Mouse (Mus musculus) MEL (cell line): ENCODE measurements at regions not wholly inside any gene's neighbourhood (a gene's known extent, or its start where the extent isn't known, plus 50 kb on each side); places are given as distances from the start of the nearest gene placed in this dataset.

Experiments used
- DNase-seq: peaks from one replicate; pipeline ENCODE4 v3.0.0; 2011; ENCODE audit warnings: low read depth, low spot score
- H3K27ac ChIP-seq: 2 replicates; pipeline ENCODE4 v1.5.1; 2012; ENCODE audit warnings: low read depth, mild to moderate bottlenecking, control low read depth, low read length, moderate library complexity; ENCODE audit not compliant: control insufficient read depth
- H3K27me3 ChIP-seq, 2 experiments: fragments of 150-350 bp in 1 of 2; sonication (generic) in 1 of 2; 2 replicates each; pipeline ENCODE4 v1.6.1; 2012; ENCODE audit warnings: low read length in 2 of 2, mild to moderate bottlenecking in 2 of 2, improper control_type of control experiment in 1 of 2, moderate library complexity in 1 of 2; ENCODE audit not compliant: insufficient read depth in 2 of 2, control insufficient read depth in 1 of 2
- H3K36me3 ChIP-seq, 2 experiments: 2 replicates each; pipeline ENCODE4 v1.6.1; 2012 to 2014; ENCODE audit warnings: low read length in 2 of 2, improper control_type of control experiment in 1 of 2, inconsistent platforms in 1 of 2, mild to moderate bottlenecking in 1 of 2; ENCODE audit not compliant: insufficient read depth in 2 of 2, control insufficient read depth in 1 of 2
- H3K4me1 ChIP-seq, 2 experiments: fragments of 150-350 bp in 1 of 2; sonication (generic) in 1 of 2; 2 replicates each; pipeline ENCODE4 v1.6.1; 2012; ENCODE audit warnings: low read length in 2 of 2, improper control_type of control experiment in 1 of 2, mild to moderate bottlenecking in 1 of 2; ENCODE audit not compliant: insufficient read depth in 2 of 2, control insufficient read depth in 1 of 2
- H3K4me3 ChIP-seq, 2 experiments: fragments of 150-350 bp in 1 of 2; sonication (generic) in 1 of 2; 2 replicates each; pipeline ENCODE4 v1.5.1; 2012; ENCODE audit warnings: low read depth in 2 of 2, low read length in 2 of 2, mild to moderate bottlenecking in 2 of 2, moderate library complexity in 2 of 2, control low read depth in 1 of 2, improper control_type of control experiment in 1 of 2; ENCODE audit not compliant: control insufficient read depth in 1 of 2, insufficient read depth in 1 of 2
- H3K79me2 ChIP-seq: 2 replicates; pipeline ENCODE4 v1.6.1; 2012; ENCODE audit warnings: mild to moderate bottlenecking, low read length, moderate library complexity; ENCODE audit not compliant: control insufficient read depth, poor library complexity, insufficient read depth
- H3K9ac ChIP-seq: 2 replicates; pipeline ENCODE4 v1.6.1; 2012; ENCODE audit warnings: low read depth, mild to moderate bottlenecking, control low read depth, low read length, moderate library complexity; ENCODE audit not compliant: control insufficient read depth, poor library complexity, severe bottlenecking
- H3K9me3 ChIP-seq: fragments of 150-350 bp; sonication (generic); replicated peaks from 2 replicates; pipeline ENCODE4 v1.6.1; 2012; ENCODE audit warnings: mild to moderate bottlenecking, low read length, improper control_type of control experiment, moderate library complexity; ENCODE audit not compliant: insufficient read depth
- CHD1 ChIP-seq: IDR thresholded peaks from 2 replicates; pipeline ENCODE4 v1.6.1; 2012; ENCODE audit warnings: low read depth, mild to moderate bottlenecking, inconsistent platforms, low read length, improper control_type of control experiment
- CTCF ChIP-seq, 3 experiments: IDR thresholded peaks in 2 of 3; conservative IDR thresholded peaks in 1 of 3; 2 replicates each; pipeline ENCODE4 v1.5.1; 2011 to 2012; ENCODE audit warnings: low read length in 3 of 3, low read depth in 2 of 3, mild to moderate bottlenecking in 2 of 3, improper control_type of control experiment in 1 of 3, inconsistent platforms in 1 of 3, mixed read lengths in 1 of 3, moderate library complexity in 1 of 3; ENCODE audit not compliant: control insufficient read depth in 1 of 3, insufficient read depth in 1 of 3, poor library complexity in 1 of 3, severe bottlenecking in 1 of 3
- GATA1 ChIP-seq: IDR thresholded peaks from 2 replicates; pipeline ENCODE4 v1.6.1; 2011; ENCODE audit warnings: low read depth, low read length, improper control_type of control experiment
- JUND ChIP-seq: IDR thresholded peaks from 2 replicates; pipeline ENCODE4 v1.6.1; 2011; ENCODE audit warnings: low read depth, mild to moderate bottlenecking, improper control_type of control experiment, low read length
- MAFK ChIP-seq: IDR thresholded peaks from 2 replicates; pipeline ENCODE4 v1.6.1; 2011; ENCODE audit warnings: low read depth, mild to moderate bottlenecking, low read length, improper control_type of control experiment, borderline replicate concordance
- MAX ChIP-seq: IDR thresholded peaks from 2 replicates; pipeline ENCODE4 v1.6.1; 2011; ENCODE audit warnings: low read length, improper control_type of control experiment
- MXI1 ChIP-seq: IDR thresholded peaks from 2 replicates; pipeline ENCODE4 v1.6.1; 2011; ENCODE audit warnings: mild to moderate bottlenecking, low read depth, low read length, improper control_type of control experiment
- MYB ChIP-seq: IDR thresholded peaks from 2 replicates; pipeline ENCODE4 v1.6.1; 2011; ENCODE audit warnings: mild to moderate bottlenecking, low read depth, low read length, improper control_type of control experiment
- POLR2A ChIP-seq, 2 experiments: IDR thresholded peaks; 2 replicates each; pipeline ENCODE4 v1.6.1; 2011 to 2012; ENCODE audit warnings: low read length in 2 of 2, mild to moderate bottlenecking in 2 of 2, control low read depth in 1 of 2, improper control_type of control experiment in 1 of 2, low read depth in 1 of 2, moderate library complexity in 1 of 2; ENCODE audit not compliant: control insufficient read depth in 1 of 2, insufficient read depth in 1 of 2, poor library complexity in 1 of 2
- TBP ChIP-seq: IDR thresholded peaks from 2 replicates; pipeline ENCODE4 v1.8.0; 2011; ENCODE audit warnings: low read depth, low read length, improper control_type of control experiment
- ZKSCAN1 ChIP-seq: IDR thresholded peaks from 2 replicates; pipeline ENCODE4 v1.6.1; 2012; ENCODE audit warnings: low read depth, mild to moderate bottlenecking, inconsistent platforms, low read length, improper control_type of control experiment, moderate library complexity
- ZMIZ1 ChIP-seq: IDR thresholded peaks from 2 replicates; pipeline ENCODE4 v1.6.1; 2012; ENCODE audit warnings: low read depth, mild to moderate bottlenecking, inconsistent platforms, low read length, improper control_type of control experiment, moderate library complexity

- TF ChIP-seq ZMIZ1 (no peak), CHD1 (no peak), MAFK (no peak), GATA1 (no peak), POLR2A (IDR thresholded peaks at IDR 0.05; ENCODE audit: control insufficient read depth in 1 of 2, insufficient read depth in 1 of 2, low read depth in 1 of 2, low read length in 2 of 2, poor library complexity in 1 of 2) (no peak), MXI1 (no peak), ZKSCAN1 (no peak), JUND (no peak), TBP (no peak), MAX (no peak), CTCF (IDR thresholded peaks at IDR 0.05 in 2 of 3, conservative IDR thresholded peaks at IDR 0.05 in 1 of 3; ENCODE audit: control insufficient read depth in 1 of 3, insufficient read depth in 1 of 3, low read depth in 2 of 3, low read length in 3 of 3, poor library complexity in 1 of 3, severe bottlenecking in 1 of 3) (no peak), MYB (no peak)
Measured at GRCm38 (mm10) chr8:93755981-93756380, 53.8 kb upstream of the Gnao1 start.

More at GRCm38 (mm10) chr8:93755981-93756380, 53.8 kb upstream of the Gnao1 start:
- Histone ChIP-seq H3K27ac (no peak overlapping the region), H3K36me3 (no peaks in the 10 kb centered on the region), H3K79me2 (no peaks in the 10 kb centered on the region), H3K4me1 (no peaks in the 10 kb centered on the region), H3K9me3 (no peaks in the 10 kb centered on the region), H3K27me3 (no peaks in the 10 kb centered on the region), H3K4me3 (no peak overlapping the region), H3K9ac (no peak overlapping the region)
- no peak for DNase-seq
